Mouse (Mus musculus) heart, postnatal 4 days (tissue): ENCODE data around the gene Itga9. TPM values are rescaled to one million over a fixed set of nuclear protein-coding genes. Genes with fewer than 3 reads are reported as not detected.

ENCODE experiments used
- DNase-seq: peaks from one replicate; pipeline ENCODE4 v3.0.0; 2021
- total RNA-seq, 2 experiments: library from RNA; stranded (reverse); gene quantifications; 2 replicates each; pipeline ENCODE4 v1.2.3; 2021

Gene Itga9
- total RNA-seq, 2 experiments from 2014 or later: 99.6 to 116 TPM

DNA sequence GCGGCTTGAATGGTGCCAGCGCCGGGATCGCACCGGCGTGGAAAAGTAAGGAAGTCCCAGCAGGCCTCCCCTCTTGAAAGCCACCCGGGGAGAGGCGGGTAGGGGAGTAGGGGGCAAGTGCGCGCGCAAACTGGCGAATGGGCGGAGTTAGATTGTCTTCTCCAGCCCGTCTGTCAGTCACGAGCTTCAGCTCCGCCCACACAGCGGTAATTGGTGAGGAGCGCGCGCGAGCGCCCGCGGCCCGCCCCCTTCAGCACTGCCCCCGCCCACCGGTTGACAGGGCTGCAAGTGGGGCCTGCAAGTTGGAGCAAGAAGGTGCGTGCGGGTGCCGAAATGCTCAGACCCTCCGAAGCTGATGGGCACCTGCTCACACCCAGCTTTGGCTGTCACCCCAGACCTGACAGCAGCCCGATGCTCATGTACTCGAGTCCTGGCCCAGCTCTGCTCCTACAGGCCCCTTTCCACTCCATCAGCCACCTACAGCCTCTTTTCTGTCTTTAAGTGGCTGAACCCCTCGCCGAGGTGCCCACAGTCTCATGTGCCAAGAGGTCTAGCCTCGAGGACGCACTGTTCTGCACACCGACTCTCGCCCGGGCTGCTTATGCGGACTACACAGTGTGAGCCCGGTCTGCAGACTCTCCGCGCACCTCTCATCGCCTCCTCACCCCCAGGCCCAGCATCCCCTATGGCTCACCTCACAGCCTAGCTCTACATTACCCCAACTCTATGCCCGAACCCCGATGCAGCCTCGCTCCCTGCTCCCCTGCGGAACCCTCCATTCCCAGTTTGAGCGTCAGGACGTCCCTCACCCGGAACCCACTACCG lies 319.0 kb downstream of the Itga9 start:
- peak; percentile 97 for DNase-seq

DNA sequence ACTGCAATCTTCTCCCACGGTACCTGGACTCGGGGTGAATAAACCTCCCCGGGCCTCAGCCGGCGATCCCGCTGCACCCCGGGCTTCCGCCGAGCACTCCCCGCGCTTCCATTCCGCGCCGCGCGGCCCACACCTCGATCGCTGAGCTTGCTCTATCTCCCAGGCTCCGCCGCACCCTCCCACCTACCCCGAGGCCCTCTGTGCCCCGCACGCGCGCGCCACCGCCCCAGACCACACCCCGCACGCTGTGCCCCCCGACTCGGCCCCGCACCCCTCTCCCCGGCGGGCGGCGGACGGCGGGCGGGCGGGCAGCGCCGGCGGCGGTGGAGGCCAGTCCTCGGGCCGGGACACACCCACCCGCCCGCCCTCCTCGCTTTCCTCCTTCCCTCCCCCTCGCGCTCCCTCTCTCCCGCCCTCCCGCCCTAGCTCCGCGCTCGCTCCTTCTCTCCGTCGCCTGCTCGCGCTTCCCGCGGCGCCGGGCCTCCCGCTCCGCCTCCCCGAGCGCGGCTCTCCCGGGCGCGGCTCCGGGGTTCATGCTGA lies 319.7 kb downstream of the Itga9 start, which contains the start of gene Ctdspl:
Ctdspl (plus strand) TSS at position 343 of the 540 bp plus-strand sequence.
- peak; percentile 58 for DNase-seq

DNA sequence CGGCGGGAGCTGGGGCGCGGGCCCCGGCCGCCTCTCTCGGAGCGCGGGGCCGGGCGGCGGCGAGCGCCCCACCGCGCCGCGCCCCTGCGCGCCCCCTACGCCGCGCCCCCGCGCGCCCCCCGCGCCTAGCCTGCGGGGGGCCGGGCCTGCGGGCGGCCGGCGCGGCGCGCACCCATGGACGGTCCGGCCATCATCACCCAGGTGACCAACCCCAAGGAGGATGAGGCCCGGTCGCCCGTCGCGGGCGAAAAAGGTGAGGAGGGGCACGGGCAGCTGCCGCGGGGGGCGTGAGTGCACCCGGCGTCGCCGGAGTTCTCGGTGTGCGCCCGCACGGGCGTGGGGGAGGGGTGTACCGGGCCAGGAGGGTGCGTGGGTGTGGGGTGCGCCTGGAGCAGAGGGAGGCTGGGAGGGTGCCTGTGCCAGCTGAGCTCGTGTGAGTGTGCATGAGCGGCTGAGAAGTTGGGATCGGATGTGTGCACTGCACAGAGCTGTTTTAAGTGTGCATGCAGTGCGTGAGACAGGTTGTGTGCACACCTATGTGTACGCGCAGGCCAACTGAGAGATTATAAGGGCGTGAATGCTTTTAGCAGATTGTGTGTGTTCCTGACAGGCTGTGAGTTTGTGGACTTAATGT lies 320.3 kb downstream of the Itga9 start:
- peak; percentile 54 for DNase-seq

GRCm38 (mm10) chr9:118927501-118927900 lies 321.0 kb downstream of the Itga9 start:
- no peak for DNase-seq

DNA sequence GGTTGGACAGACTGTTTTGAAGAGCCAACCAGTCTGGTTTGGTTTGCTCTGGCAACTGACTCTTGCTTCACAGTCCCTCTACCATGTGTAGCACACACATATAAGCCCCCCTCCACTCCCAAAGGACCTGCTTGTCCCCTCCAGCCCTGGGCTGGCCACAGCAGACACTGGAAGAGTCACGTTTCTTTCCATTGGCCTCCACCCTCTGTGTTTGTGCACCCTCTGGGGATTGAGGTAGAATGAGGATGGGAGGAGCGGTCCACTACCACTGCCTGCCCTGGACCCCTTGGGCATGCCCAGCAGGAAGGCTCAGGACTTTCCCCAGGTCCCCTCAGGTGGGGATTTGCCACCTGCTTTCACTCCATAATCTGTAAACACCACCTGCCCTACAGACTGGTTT lies 321.5 kb downstream of the Itga9 start:
- DNase-seq: no peak

GRCm38 (mm10) chr9:118928656-118929055 lies 322.2 kb downstream of the Itga9 start:
- no peak for DNase-seq

- no peak for DNase-seq
These were observed 324.1 kb downstream of the Itga9 start for GRCm38 (mm10) chr9:118930611-118931010.

GRCm38 (mm10) chr9:118933800-118934199 lies 327.3 kb downstream of the Itga9 start:
- no peak for DNase-seq

GRCm38 (mm10) chr9:118934319-118934718 lies 327.8 kb downstream of the Itga9 start:
- DNase-seq: no peak

DNA sequence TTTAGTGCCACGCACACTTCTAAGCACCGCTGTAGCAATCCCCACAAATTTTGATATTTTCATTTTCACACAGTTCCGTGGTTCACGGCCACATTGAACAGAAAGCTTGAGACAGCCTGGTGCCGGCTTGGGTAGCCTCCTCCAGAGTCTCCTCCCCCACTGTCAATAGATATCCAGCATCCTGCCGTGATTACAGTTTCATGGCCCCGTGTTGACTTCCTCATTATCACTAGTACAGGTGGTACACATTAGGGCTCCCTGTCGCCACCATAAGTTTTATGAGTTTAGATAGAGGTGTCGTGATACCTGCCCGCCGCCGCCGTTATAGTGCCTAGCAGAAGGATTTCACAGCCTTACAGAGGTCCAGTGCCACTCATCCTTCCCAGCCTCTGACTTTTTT lies 328.6 kb downstream of the Itga9 start:
- no peak for DNase-seq

- peak; percentile 30 for DNase-seq
These were observed 329.6 kb downstream of the Itga9 start for GRCm38 (mm10) chr9:118936071-118936470.

DNA sequence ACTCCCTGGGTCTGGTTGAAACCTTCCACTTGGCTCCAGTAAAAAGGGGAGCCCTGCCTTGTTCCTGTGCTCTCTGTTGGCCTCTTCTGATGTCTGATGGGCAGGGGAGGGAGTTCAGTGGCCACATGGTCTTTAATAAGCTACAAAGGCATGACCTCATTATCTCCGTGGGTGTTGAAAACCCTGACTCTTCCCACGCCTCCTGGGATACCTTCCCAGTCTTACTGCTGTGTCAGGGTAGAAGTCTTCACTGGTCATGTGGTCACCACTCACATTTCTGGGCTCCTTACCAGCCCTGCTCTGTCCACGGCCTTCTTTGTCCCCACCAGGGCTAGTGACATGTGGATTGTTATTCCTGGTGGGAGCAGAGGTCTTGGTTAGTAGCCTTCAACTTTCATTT lies 331.0 kb downstream of the Itga9 start:
- peak; percentile 58 for DNase-seq

DNA sequence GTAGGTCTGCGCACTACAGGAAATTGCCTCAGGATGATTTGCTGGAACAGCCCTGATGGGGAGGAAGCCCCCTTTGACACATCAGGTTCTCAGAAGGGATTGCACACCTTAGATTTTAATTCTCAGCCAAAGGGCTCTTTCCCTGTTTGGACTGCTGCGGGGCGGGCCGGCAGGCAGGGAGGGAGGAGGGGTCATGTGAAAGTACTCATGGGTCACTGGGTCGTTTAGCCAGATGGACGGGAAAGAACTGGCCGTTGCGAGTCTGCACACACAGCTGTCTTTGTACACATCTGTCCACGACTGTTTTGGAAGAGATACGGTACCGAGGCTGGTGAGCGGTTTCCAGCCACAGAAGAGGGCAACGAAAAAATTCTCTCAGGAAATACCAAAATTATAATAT lies 332.9 kb downstream of the Itga9 start:
- no peak for DNase-seq

- DNase-seq: no peak
These were observed 333.3 kb downstream of the Itga9 start for GRCm38 (mm10) chr9:118939831-118940230.

- DNase-seq: no peak
These were observed 334.2 kb downstream of the Itga9 start for GRCm38 (mm10) chr9:118940591-118941207.

GRCm38 (mm10) chr9:118942030-118942429 lies 335.5 kb downstream of the Itga9 start:
- DNase-seq: no peak

DNA sequence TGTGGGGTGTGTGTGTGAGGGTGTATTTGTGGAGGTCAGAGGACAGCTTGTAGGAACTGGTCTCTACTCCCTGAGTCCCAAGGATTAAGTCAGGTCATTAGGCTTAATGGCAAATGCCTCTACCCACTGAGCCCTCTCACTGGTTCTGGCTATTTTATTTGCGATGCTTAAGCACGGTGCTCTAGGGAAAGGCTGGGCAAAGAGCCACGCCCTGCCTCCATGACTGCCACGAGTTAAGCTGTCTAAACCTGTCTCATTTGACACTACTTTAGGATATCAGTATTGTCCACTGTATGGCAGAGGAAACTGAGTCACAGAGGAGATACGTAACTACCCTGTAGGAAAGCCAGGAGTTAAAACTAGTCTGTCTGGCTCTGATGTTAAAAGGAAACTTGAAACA lies 337.5 kb downstream of the Itga9 start:
- DNase-seq: no peak

- DNase-seq: no peak
These were observed 337.9 kb downstream of the Itga9 start for GRCm38 (mm10) chr9:118944388-118944787.

- no peak for DNase-seq
These were observed 342.0 kb downstream of the Itga9 start for GRCm38 (mm10) chr9:118948486-118948885.

GRCm38 (mm10) chr9:118949124-118949523 lies 342.6 kb downstream of the Itga9 start:
- DNase-seq: no peak

- DNase-seq: no peak
These were observed 343.2 kb downstream of the Itga9 start for GRCm38 (mm10) chr9:118949654-118950053.

DNA sequence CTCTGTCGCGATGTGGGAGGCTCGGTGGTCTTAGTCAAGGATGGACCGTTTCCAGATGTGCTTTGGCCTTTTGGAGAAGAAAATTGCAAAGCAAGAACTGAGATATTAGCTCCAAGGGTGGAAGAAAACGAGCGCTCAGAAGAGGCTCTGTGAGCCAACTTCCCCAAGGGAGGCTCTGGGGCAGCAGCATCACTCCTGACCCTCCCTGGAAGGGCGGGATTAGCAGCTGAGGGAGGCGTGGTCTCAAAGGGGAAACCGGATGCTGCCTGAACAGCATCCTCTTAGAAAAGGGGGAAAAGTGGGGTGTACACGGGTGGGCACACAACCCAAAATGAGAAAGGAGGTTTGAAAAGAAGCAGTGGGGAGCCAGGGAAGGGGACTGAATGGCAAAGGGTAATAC lies 343.6 kb downstream of the Itga9 start:
- DNase-seq: no peak
